Mouse (Mus musculus) spleen, adult 18-20 months (tissue): ENCODE data around the gene Cep295.
"Not testable (repeated sequence)": the region's sequence is repeated elsewhere in the genome, so short reads cannot be mapped to it uniquely, and the experiment has no call there.

Source experiments
- DNase-seq, 2 experiments: peaks; one replicate each; pipeline ENCODE4 v3.0.0; 2022; ENCODE audit warnings: mixed read lengths in 2 of 2

Gene Cep295

DNA sequence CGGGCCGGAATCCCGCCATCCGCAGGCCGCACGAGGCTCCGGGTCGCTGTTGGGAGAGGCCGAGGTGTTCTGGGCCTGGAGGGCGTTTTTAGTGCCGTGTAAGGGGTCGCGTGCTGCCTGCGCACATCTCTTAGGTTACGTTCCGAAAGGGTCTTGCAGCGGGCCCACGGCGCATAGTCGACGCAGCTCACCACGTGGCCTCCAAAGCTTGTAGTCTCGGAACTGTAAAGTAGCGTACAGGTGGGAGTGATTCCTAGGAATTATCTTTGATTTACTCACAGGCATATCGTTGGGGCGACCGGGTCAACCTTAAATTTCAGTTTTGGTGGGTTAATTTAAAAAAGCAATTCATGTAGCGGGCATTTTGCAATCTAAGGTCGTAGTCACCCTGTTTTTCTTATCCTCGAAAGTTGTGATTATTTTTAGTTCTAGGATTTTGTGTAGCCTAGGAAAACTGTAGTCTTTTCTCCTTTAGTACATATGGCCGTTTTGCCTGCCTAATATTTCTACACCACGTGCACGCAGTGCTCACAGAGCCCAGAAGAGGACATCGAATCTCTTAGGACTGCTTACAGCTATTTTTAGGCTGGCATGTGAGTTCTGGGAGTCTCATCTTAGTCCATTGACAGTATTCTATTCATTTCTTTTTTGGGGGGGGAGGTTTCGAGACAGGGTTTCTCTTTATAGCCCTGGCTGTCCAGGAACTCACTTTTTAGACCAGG is 51.0 kb downstream of the Cep295 start, which contains the start of gene 4931406C07Rik:
4931406C07Rik (minus strand) TSS at position 51 of the 722 bp plus-strand sequence.
- DNase-seq, result no peak

DNA sequence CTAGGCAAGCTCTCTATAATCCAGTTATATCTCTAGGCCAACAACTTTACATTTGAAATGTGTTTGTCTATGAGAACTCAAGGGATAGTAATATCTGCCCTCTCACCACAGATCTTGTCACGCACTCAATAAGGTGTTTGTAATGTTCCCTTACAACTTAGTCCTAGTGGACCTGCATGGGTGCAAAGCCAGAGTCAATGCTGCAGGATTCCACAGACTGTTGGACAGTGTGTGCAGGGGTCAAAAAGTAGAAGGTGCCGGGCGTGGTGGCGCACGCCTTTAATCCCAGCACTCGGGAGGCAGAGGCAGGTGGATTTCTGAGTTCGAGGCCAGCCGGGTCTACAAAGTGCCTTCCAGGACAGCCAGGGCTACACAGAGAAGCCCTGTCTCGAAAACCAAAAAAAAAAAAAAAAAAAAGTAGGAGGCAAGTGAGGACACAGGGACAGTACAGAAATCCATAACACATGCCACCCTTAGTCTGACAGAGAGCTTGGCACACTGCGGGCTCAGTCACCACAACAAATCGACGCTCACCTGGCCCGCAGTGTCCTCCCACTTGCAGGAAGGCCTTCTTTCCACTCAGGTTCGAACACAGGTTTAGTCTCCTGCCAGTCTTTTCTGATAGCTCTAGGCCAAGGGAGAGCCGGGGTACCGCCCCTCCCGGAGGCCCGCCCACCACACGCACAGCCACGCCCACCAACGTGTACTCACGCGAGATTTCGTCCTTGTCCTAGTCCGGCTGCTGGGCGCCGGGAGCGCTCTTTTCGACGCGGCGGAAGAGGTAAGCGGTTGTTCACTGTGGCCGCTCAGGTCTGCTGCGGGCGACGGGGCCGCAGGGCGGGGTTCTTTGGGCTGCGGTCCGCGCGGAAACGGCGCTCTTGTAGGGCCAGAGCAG is 51.8 kb downstream of the Cep295 start, which contains the start of gene Taf1d:
Taf1d (plus strand) TSS at position 712 of the 895 bp plus-strand sequence.
- DNase-seq, result peak; percentile 97 to 99

DNA sequence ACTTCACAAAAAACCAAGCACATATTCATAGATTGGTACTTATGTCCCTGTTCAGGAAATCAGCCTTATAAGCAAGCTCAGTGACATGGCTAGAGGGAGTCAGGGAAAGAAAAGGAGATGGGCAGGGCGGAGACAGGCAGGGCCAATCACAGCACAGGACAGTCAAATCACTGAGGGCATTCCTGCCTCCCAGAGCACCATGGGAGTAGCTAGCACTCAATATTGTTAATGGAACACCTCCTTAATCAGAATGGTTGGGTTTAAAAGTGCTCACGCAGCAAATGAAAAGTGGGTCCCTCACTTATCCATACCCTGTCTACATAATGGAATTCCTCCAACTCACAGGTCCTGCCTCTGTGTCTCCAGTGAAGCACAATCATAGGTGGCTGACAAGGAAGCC is 54.7 kb downstream of the Cep295 start:
- DNase-seq, result no peak

DNA sequence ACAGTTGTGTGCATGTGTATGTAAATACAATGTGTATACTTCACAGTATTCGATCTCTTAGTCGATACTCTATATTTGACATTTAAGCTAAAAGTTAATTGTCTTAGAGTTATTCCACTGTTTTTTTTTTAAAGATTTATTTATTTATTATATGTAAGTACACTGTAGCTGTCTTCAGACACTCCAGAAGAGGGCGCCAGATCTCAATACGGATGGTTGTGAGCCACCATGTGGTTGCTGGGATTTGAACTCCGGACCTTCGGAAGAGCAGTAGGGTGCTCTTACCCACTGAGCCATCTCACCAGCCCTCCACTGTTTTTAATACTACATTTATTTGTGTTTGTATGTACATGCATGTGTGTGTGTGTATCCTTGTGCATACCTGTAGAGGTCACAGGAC is 55.6 kb downstream of the Cep295 start:
- not testable (repeated sequence) for DNase-seq

DNA sequence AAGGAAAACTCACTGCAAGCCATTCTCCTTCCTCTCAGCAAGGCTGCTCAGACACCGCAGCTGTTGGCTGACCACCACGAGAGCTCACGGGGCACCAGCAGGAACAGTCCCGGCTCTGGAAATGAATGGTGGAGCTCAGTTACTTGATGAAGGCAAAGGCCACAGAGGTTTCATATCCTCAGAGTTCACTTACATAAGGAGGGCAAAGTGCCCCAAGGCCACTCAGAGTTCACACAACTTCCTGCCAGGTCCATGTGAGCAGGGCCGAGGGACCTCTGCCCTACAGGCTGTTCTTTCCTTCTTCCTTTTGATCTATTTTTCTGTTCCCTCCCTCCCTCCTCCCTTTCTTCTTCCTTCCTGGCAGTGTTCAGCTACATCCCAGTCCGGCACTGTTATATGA is 56.2 kb downstream of the Cep295 start:
- no peak for DNase-seq

DNA sequence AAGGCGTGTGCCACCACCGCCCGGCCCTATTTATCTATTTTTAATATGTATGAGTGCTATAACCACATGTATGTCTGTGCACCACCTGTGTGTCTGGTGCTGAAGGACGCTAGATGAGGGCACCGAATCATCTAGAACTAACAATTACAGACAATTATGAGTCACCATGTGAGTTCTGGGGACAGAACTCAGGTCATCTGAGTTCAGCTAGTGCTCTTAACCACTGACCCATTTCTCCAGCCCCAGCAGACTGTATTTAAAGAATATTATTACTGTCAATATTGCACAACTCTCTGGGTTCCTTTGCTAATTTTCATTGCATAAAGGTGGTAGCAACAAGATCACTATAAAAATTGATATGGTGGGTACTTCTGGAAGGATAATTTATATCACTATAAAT is 57.5 kb downstream of the Cep295 start:
- no peak for DNase-seq

DNA sequence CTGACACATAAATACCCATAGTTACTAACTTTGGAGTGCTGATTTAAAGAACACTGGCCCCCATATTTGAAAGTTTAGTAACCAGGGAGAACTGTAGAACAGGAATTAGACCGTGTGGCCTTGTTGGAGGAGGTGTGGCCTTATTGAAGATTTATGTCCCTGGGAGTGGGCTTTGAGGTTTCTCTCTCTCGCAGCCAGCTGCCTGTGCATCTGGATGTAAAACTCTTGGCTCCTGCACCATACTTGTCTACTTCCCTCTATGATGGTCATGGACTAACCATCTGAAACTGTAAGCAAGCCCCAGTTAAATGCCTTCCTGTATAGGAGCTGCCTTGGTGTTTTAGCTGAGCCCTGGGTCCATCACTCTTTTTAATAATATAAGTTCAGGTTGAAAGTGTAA is 59.1 kb downstream of the Cep295 start:
- DNase-seq, result no peak

DNA sequence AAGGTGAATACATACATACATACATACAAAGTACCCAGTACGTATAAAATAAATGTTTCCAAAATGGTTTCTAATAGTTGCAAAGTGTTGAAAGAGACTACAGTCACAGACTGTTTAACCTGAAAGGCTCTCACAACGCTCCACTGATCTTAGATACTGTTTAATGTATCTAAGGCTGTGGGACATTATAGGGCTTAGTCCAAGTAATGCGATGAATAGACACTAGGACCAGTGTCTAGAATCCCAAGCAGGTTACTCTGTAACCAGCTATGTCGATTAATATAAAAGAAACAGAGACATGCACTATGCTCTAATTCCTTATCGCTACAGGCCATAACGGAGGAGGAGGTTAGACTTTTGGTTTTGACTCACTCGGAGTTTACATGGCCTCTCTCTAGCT is 60.5 kb downstream of the Cep295 start:
- DNase-seq, result no peak

DNA sequence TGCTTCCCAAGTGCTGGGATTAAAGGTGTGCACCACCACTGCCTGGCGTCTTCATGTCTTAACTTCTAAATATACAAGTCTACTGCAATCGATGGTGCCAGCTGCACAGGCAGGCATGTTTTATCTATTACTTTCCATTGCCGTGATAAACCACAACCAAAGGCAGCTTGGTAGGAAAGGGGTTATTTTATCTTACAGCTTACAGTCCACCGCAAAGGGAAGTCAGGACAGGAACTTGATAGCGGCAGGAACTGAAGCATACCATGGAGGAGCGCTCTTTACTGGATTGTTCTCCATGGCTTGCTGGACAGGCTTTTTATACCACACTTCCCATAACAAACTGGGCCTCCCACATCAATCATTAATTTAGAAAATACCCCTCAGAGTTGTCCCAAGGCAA is 68.3 kb downstream of the Cep295 start:
- no peak for DNase-seq

DNA sequence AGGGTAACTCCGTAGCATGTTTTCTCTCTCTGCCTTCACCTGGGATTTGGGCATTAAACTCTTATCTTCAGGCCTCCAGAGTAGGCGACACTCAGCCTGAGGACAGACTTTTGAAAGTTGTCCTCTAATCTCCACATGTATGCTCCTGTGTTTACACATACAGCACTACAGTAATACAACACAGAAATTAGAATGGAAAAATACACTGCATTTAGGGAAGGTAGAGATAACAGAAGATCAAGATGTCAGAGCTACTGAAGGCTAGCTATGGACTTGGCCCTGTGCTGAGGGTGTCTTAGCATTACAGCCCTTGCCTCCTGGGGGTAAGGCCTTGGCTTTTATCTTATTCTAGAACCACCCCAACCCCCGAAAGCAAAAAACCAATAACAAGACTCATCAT is 69.2 kb downstream of the Cep295 start:
- DNase-seq, result no peak

DNA sequence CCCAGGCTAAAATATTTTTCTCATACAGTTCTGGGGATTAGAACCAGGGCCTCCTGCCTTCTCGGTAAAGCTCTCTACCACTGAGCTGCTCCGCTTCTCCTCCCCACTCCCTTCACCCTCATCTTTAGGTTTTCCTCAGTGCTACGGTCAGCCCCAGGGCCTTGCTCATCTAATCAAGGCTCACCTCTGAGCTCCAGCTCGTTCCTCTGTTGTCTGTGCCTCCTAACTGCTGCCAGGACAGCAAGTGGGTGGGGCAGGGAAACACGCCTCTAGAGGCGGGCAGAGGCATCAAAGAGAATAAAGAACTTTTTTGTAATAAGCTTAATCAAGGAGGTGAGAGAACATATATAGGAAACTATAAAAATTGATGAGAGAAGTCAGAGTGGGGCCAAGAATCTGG is 69.7 kb downstream of the Cep295 start:
- no peak for DNase-seq

DNA sequence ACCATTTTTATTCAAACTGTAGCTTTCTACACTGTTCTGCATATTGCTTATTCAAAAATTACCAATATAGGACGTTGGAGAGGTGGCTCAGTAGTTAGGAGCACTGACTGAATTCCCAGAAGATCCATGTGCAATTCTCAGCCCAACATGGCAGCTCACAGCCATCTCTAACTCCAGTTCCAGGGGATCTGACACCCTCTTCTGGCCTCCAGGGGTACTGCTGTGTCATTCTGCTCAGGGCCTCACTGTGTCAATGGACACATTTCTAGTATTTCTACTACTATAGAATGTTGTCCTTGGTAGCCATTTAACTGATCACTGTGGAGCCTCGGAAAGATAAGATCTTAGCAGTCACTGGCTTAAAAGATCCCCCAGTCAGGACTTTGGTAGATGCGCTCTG is 72.1 kb downstream of the Cep295 start:
- no peak for DNase-seq

DNA sequence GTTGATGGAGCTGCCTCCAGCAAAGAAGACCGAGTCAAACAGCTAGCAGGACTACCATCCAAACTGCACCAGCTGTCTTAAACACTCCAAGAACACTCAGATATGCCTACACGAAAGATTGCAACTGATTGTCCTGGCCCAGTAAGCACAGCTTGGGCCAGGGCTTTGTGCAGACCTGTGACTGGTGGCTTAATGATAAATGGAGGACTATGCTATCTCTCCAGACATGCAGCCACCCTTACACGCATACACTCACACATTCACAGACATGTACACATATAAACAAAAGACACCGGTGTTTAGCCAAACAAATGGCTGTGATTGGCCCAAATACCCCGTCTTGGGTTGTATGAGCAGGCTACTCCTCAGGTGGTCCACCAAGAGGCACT is 77.1 kb downstream of the Cep295 start:
- peak in 1 of 2 experiments; percentile 11 for DNase-seq

DNA sequence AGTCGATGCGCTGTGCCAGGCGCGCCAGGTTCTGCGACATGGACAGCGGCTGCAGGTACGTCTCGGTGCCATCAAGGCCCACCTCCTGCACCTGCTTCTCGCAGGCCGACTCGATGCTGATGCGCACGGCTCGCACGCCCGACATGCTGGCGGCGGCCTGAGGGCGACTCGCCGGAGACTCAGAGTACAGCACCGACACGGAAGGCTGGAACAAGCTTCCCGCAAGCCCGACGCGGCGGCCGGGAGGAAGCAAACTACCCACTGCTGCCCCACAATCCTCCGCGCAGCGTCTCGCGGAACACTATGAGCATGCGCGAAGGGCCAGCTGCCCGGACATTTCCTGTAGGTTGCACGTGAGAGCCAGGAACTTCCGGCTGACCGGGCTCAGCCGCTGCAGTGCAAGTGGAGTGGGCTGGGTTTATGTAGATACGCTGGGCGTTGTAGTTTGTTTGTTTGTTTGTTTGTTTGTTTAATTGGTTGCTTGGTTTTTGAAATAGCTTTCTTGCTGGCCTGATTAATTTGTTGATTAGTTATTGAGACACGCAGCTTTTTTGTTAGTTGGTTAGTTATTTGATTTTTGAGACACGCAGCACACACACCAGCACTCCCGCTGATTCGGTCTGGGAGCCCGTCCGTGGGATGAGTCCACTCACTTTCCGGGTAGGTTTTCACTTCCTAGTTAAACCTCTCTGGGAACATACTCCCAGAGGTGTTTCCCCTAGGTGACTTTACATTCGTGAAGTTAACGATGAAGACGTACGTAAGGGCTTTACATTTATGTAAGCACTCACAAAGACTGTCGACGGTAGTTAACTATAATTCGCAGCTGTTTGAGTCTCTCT is 77.7 kb downstream of the Cep295 start, which contains the start of gene Med17:
Med17 (minus strand) TSS at position 283 of the 842 bp plus-strand sequence.
- DNase-seq, result peak; percentile 84 to 87

DNA sequence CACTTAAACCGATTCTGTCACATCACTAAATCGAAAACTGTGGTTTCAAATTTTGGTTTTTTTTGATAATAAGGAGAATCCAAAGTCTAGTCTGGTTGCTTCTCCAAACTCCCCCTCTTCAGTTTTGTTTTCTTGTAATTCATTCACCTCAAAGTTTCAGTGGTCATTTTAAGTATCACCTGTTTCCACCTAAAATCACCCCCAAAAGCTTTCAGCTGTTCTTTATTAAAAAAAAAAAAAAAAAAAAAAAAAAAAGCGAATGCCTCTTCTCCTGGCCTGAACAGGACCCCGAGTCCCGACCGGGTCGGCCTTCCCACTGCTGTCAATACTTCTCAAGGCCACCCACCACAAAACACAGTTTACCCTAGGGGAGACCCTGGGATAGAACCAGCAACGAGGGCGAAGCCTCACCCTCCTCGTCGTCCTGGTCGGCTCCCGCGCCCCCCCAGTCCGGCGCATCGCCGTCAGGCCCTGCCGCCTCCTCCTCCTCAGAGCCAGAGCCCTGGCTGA is 78.4 kb downstream of the Cep295 start:
- DNase-seq, result no peak

DNA sequence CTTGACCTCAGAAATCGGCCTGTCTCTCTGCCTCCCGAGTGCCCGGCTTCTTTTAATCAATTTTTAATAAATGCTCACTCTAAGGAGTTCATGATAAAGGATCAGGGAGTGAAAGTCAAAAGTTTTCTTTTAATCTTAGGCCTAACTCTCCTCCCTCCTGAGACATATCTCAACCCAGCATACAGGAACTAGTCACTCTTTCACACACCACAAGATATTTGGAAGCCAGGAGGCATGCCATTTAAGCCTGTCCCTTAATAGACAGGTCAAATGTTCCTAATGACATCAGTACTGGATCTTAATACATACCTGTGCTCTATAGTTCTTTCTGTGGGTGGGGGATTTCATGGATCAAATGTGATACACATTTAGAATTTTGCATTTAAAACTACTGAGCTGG is 79.2 kb downstream of the Cep295 start:
- no peak for DNase-seq

DNA sequence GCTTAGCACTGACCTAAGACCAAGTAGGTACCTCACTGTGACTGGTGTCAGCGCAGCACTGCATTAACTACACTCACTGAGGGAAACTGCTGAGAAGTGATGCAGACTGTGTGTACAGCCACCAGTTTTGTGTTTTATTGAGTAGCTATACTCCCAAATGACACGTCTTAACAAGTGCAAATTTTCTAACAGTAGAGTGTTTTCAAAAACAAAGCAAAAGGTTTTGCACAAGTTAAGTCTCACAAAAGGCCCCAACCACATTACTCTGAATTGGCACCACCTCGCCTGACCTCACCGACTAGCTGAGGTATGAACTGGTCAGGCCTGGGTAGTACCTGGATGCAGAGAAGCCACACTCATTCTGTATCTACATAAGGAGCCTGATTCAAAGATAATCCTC is 80.7 kb downstream of the Cep295 start:
- no peak for DNase-seq

DNA sequence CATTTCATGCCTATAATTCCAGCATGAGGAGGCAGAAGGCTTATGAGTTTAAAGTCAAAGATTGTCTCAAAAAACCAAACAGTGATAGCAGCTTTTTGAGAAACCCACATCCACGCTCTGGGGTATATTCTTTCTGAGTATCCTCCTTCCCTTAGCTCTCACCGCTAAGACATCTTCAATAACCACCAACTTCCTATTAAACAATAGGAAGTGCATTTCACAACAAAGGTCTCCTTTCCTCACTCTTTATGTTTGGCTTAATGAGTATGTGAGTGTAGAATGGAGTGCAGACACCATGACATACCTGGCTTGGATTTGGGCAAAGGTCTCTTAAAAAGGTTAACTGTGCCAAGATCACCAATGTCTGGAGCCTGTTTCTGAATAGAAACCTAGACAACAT is 83.6 kb downstream of the Cep295 start:
- no peak for DNase-seq
